Mouse (Mus musculus): ENCODE measurements around the gene H2-Eb1. TPM values are rescaled to one million over a fixed set of nuclear protein-coding genes. Genes with fewer than 3 reads are reported as not detected.
A peak's percentile ranks its signal among the peaks of the same experiment; 100 is the strongest.
"Not testable (repeated sequence)": the region's sequence is repeated elsewhere in the genome, so short reads cannot be mapped to it uniquely, and the experiment has no call there.

Gene H2-Eb1
- polyA plus RNA-seq, 1 experiment from 2014 or later: 1.5 TPM

GRCm38 (mm10) chr17:34308161-34308560, 2.5 kb downstream of the H2-Eb1 start:
- no peak overlapping the region for H3K27ac ChIP-seq
- no peaks in the 10 kb centered on the region for H3K36me3 ChIP-seq
- peaks cover 3% of the 10 kb centered on the region; the same call in 1 of the 2 replicates for H3K4me1 ChIP-seq
- no peak for ATAC-seq (ENCODE audit: low FRiP score)
- H3K4me3 ChIP-seq: no peak overlapping the region
- H3K4me2 ChIP-seq (replicated peaks): no peak overlapping the region
- H3K9ac ChIP-seq: no peak overlapping the region
- WGBS: 79% methylated on average over 4 of the region's 4 CpGs
- no peaks in the 10 kb centered on the region; the same call in 1 of the 2 replicates for H3K27me3 ChIP-seq
- H3K9me3 ChIP-seq (replicated peaks): no peaks in the 10 kb centered on the region

- Histone ChIP-seq H3K36me3 (no peaks in the 10 kb centered on the region), H3K4me3 (peak overlapping the region; percentile 61), H3K9me3 (replicated peaks) (no peaks in the 10 kb centered on the region), H3K9ac (peak overlapping the region; percentile 74), H3K27me3 (no peaks in the 10 kb centered on the region; the same call in 1 of the 2 replicates), H3K27ac (0 out of 2 replicates have a peak overlapping the region, but pooled peaks have one; percentile 52), H3K4me1 (peaks cover 3% of the 10 kb centered on the region; the same call in 1 of the 2 replicates), H3K4me2 (replicated peaks) (peak overlapping the region; percentile 70)
- WGBS: 36% methylated on average over 10 of the region's 10 CpGs
- ATAC-seq (ENCODE audit: low FRiP score): peak; percentile 51; the same call in 1 of the 2 replicates
Measured at GRCm38 (mm10) chr17:34309225-34309624, 3.6 kb downstream of the H2-Eb1 start.

- 26% methylated on average over 38 of the region's 38 CpGs for WGBS
- Histone ChIP-seq H3K36me3 (no peaks in the 10 kb centered on the region), H3K4me3 (peak overlapping the region; percentile 61), H3K9ac (peak overlapping the region; percentile 74), H3K4me2 (replicated peaks) (peak overlapping the region; percentile 70), H3K4me1 (peaks cover 3% of the 10 kb centered on the region; the same call in 1 of the 2 replicates), H3K27ac (0 out of 2 replicates have a peak overlapping the region, but pooled peaks have one; percentile 52), H3K9me3 (replicated peaks) (no peaks in the 10 kb centered on the region), H3K27me3 (no peaks in the 10 kb centered on the region; the same call in 1 of the 2 replicates)
- peak; percentile 87 for ATAC-seq (ENCODE audit: low FRiP score)
Measured at GRCm38 (mm10) chr17:34309683-34310385, 4.2 kb downstream of the H2-Eb1 start.

GRCm38 (mm10) chr17:34310526-34310925, 4.9 kb downstream of the H2-Eb1 start:
- not testable (repeated sequence) for H3K27ac ChIP-seq; H3K9me3 ChIP-seq (replicated peaks); H3K36me3 ChIP-seq; ATAC-seq (ENCODE audit: low FRiP score); H3K4me1 ChIP-seq; H3K4me2 ChIP-seq (replicated peaks); H3K27me3 ChIP-seq; H3K4me3 ChIP-seq; H3K9ac ChIP-seq
- 84% methylated on average over 3 of the region's 3 CpGs for WGBS

GRCm38 (mm10) chr17:34312185-34312584, 6.5 kb downstream of the H2-Eb1 start:
- H3K36me3 ChIP-seq: no peaks in the 10 kb centered on the region
- H3K27ac ChIP-seq: no peak overlapping the region
- no peak overlapping the region for H3K4me3 ChIP-seq
- H3K4me1 ChIP-seq: peaks cover 3% of the 10 kb centered on the region; the same call in 1 of the 2 replicates
- H3K9ac ChIP-seq: no peak overlapping the region
- no peak for ATAC-seq (ENCODE audit: low FRiP score)
- H3K9me3 ChIP-seq (replicated peaks): no peaks in the 10 kb centered on the region
- H3K27me3 ChIP-seq: no peaks in the 10 kb centered on the region; the same call in 1 of the 2 replicates
- no peak overlapping the region for H3K4me2 ChIP-seq (replicated peaks)
- WGBS: 80% methylated on average over 1 of the region's 1 CpGs

- H3K9me3 ChIP-seq (replicated peaks): no peaks in the 10 kb centered on the region
- H3K4me1 ChIP-seq: peaks cover 3% of the 10 kb centered on the region; the same call in 1 of the 2 replicates
- no peak overlapping the region for H3K4me2 ChIP-seq (replicated peaks)
- ATAC-seq (ENCODE audit: low FRiP score): no peak
- 45% methylated on average over 3 of the region's 3 CpGs for WGBS
- H3K27ac ChIP-seq: no peak overlapping the region
- no peaks in the 10 kb centered on the region for H3K36me3 ChIP-seq
- H3K9ac ChIP-seq: no peak overlapping the region
- H3K4me3 ChIP-seq: no peak overlapping the region
- H3K27me3 ChIP-seq: no peaks in the 10 kb centered on the region
Measured at GRCm38 (mm10) chr17:34313393-34313792, 7.7 kb downstream of the H2-Eb1 start.

- no peak overlapping the region for H3K27ac ChIP-seq
- H3K9ac ChIP-seq: no peak overlapping the region
- no peaks in the 10 kb centered on the region for H3K27me3 ChIP-seq
- no peaks in the 10 kb centered on the region for H3K9me3 ChIP-seq (replicated peaks)
- H3K4me2 ChIP-seq (replicated peaks): no peak overlapping the region
- peaks cover under 1% of the 10 kb centered on the region; the same call in 1 of the 2 replicates for H3K4me1 ChIP-seq
- no peak overlapping the region for H3K4me3 ChIP-seq
- WGBS: 64% methylated on average over 9 of the region's 9 CpGs
- no peaks in the 10 kb centered on the region for H3K36me3 ChIP-seq
- ATAC-seq (ENCODE audit: low FRiP score): no peak
Measured at GRCm38 (mm10) chr17:34314286-34314685, 8.6 kb downstream of the H2-Eb1 start.

GRCm38 (mm10) chr17:34315512-34315911, 9.8 kb downstream of the H2-Eb1 start:
- Histone ChIP-seq H3K4me2 (replicated peaks) (no peak overlapping the region), H3K9me3 (replicated peaks) (no peaks in the 10 kb centered on the region), H3K4me3 (no peak overlapping the region), H3K9ac (no peak overlapping the region), H3K4me1 (no peaks in the 10 kb centered on the region), H3K36me3 (no peaks in the 10 kb centered on the region), H3K27ac (no peak overlapping the region), H3K27me3 (no peaks in the 10 kb centered on the region)
- no peak for ATAC-seq (ENCODE audit: low FRiP score)
- 79% methylated on average over 1 of the region's 1 CpGs for WGBS

GRCm38 (mm10) chr17:34316697-34317096, 11.0 kb downstream of the H2-Eb1 start:
- no peaks in the 10 kb centered on the region for H3K9me3 ChIP-seq (replicated peaks)
- H3K27ac ChIP-seq: no peak overlapping the region
- ATAC-seq (ENCODE audit: low FRiP score): no peak
- no peaks in the 10 kb centered on the region for H3K36me3 ChIP-seq
- no peak overlapping the region for H3K4me2 ChIP-seq (replicated peaks)
- no peak overlapping the region for H3K4me3 ChIP-seq
- no peak overlapping the region for H3K9ac ChIP-seq
- H3K27me3 ChIP-seq: no peaks in the 10 kb centered on the region
- H3K4me1 ChIP-seq: no peaks in the 10 kb centered on the region
- WGBS: 77% methylated on average over 2 of the region's 2 CpGs

- no peak overlapping the region for H3K9ac ChIP-seq
- WGBS: 45% methylated on average over 2 of the region's 2 CpGs
- H3K4me2 ChIP-seq (replicated peaks): no peak overlapping the region
- H3K4me3 ChIP-seq: no peak overlapping the region
- H3K4me1 ChIP-seq: no peaks in the 10 kb centered on the region
- H3K27ac ChIP-seq: no peak overlapping the region
- H3K36me3 ChIP-seq: no peaks in the 10 kb centered on the region
- no peaks in the 10 kb centered on the region for H3K27me3 ChIP-seq
- no peaks in the 10 kb centered on the region for H3K9me3 ChIP-seq (replicated peaks)
- ATAC-seq (ENCODE audit: low FRiP score): no peak
Measured at GRCm38 (mm10) chr17:34317275-34317674, 11.6 kb downstream of the H2-Eb1 start.

- Histone ChIP-seq H3K9me3 (replicated peaks) (no peaks in the 10 kb centered on the region), H3K27me3 (no peaks in the 10 kb centered on the region), H3K36me3 (no peaks in the 10 kb centered on the region), H3K4me2 (replicated peaks) (no peak within 1 kb of the TSS), H3K4me3 (no peak within 1 kb of the TSS), H3K27ac (no peak within 1 kb of the TSS), H3K9ac (no peak within 1 kb of the TSS), H3K4me1 (no peaks in the 10 kb centered on the region)
- WGBS: 35% methylated on average over 4 of the region's 4 CpGs
- ATAC-seq (ENCODE audit: low FRiP score): no peak
Measured at GRCm38 (mm10) chr17:34325436-34325835, 19.8 kb downstream of the H2-Eb1 start, which contains the start of gene H2-Eb2. Gene H2-Eb2 (plus strand): TSS chr17:34325665.

- Histone ChIP-seq H3K9me3 (replicated peaks) (no peaks in the 10 kb centered on the region), H3K36me3 (no peaks in the 10 kb centered on the region), H3K9ac (no peak overlapping the region), H3K27me3 (no peaks in the 10 kb centered on the region), H3K4me2 (replicated peaks) (no peak overlapping the region), H3K4me1 (no peaks in the 10 kb centered on the region), H3K27ac (no peak overlapping the region), H3K4me3 (no peak overlapping the region)
- no peak for ATAC-seq (ENCODE audit: low FRiP score)
- WGBS: 68% methylated on average over 3 of the region's 3 CpGs
Measured at GRCm38 (mm10) chr17:34326373-34326772, 20.7 kb downstream of the H2-Eb1 start.

GRCm38 (mm10) chr17:34329807-34330206, 24.1 kb downstream of the H2-Eb1 start:
- Histone ChIP-seq H3K9me3 (replicated peaks) (no peaks in the 10 kb centered on the region), H3K27me3 (no peaks in the 10 kb centered on the region), H3K9ac (no peak overlapping the region), H3K4me3 (no peak overlapping the region), H3K27ac (no peak overlapping the region), H3K4me2 (replicated peaks) (no peak overlapping the region), H3K36me3 (no peaks in the 10 kb centered on the region), H3K4me1 (no peaks in the 10 kb centered on the region)
- ATAC-seq (ENCODE audit: low FRiP score): no peak
- WGBS: 63% methylated on average over 2 of the region's 2 CpGs

All from hindbrain, embryonic 12.5 days (tissue).